Mouse (Mus musculus): Measurements from ENCODE around the gene Gmfg. TPM values are rescaled to one million over a fixed set of nuclear protein-coding genes. Genes with fewer than 3 reads are reported as not detected.

Gmfg gene
- polyA plus RNA-seq, 1 experiment from 2014 or later = 6.3 TPM

- no peak overlapping the region for H3K4me3 ChIP-seq
- H3K4me2 ChIP-seq (replicated peaks) = 0 out of 2 replicates have a peak overlapping the region, but pooled peaks have one; percentile 11
- H3K4me1 ChIP-seq = peaks cover 10% of the 10 kb centered on the region
- no peaks in the 10 kb centered on the region for H3K36me3 ChIP-seq
- no peak overlapping the region for H3K9ac ChIP-seq (replicated peaks)
- 0 out of 2 replicates have a peak overlapping the region, but pooled peaks have one; percentile 56 for H3K27ac ChIP-seq (replicated peaks)
- no peaks in the 10 kb centered on the region for H3K9me3 ChIP-seq
- H3K27me3 ChIP-seq = peaks cover 37% of the 10 kb centered on the region; the same call in 1 of the 2 replicates
- 27% methylated on average over 11 of the region's 11 CpGs for WGBS
- peak; percentile 77 for ATAC-seq (ENCODE audit: low FRiP score, low read depth)
These were observed 58.2 kb downstream of the Gmfg start for GRCm38 (mm10) chr7:28495426-28495825.

Other genes starting within 250 kb of the Gmfg start
- gene Eid2, start 169.6 kb upstream of the Gmfg start, polyA plus RNA-seq (2016; fragmentation: Nextera tagmentation; extraction: Ambion mirVana) = 5.7 and 7.3 TPM in 2 replicates
- 25.2 and 27.4 TPM in 2 replicates for gene Eid2b, start 159.7 kb upstream of the Gmfg start, polyA plus RNA-seq (2016; fragmentation: Nextera tagmentation; extraction: Ambion mirVana)
- 0.90 and 1.6 TPM in 2 replicates for gene Selenov, start 146.3 kb upstream of the Gmfg start, polyA plus RNA-seq (2016; fragmentation: Nextera tagmentation; extraction: Ambion mirVana)
- 86.8 and 91.4 TPM in 2 replicates for gene Dll3, start 135.2 kb upstream of the Gmfg start, polyA plus RNA-seq (2016; fragmentation: Nextera tagmentation; extraction: Ambion mirVana)
- 188 and 193 TPM in 2 replicates for gene Timm50, start 125.4 kb upstream of the Gmfg start, polyA plus RNA-seq (2016; fragmentation: Nextera tagmentation; extraction: Ambion mirVana)
- gene Supt5, start 98.7 kb upstream of the Gmfg start, polyA plus RNA-seq (2016; fragmentation: Nextera tagmentation; extraction: Ambion mirVana) = 105 and 107 TPM in 2 replicates
- gene Rps16, start 86.8 kb upstream of the Gmfg start, polyA plus RNA-seq (2016; fragmentation: Nextera tagmentation; extraction: Ambion mirVana) = 544 and 582 TPM in 2 replicates
- 71.6 and 78.6 TPM in 2 replicates for gene Plekhg2, start 64.8 kb upstream of the Gmfg start, polyA plus RNA-seq (2016; fragmentation: Nextera tagmentation; extraction: Ambion mirVana)
- gene Zfp36, start 57.2 kb upstream of the Gmfg start, polyA plus RNA-seq (2016; fragmentation: Nextera tagmentation; extraction: Ambion mirVana) = 4.9 and 5.4 TPM in 2 replicates
- 45.3 and 46.9 TPM in 2 replicates for gene Med29, start 44.7 kb upstream of the Gmfg start, polyA plus RNA-seq (2016; fragmentation: Nextera tagmentation; extraction: Ambion mirVana)
- gene Paf1, start 44.5 kb upstream of the Gmfg start, polyA plus RNA-seq (2016; fragmentation: Nextera tagmentation; extraction: Ambion mirVana) = 83.2 and 86.0 TPM in 2 replicates
- gene Lrfn1, start 14.5 kb downstream of the Gmfg start, polyA plus RNA-seq (2016; fragmentation: Nextera tagmentation; extraction: Ambion mirVana) = 9.2 and 13.9 TPM in 2 replicates
- not detected in 2 replicates for gene Ifnl2, start 73.0 kb downstream of the Gmfg start, polyA plus RNA-seq (2016; fragmentation: Nextera tagmentation; extraction: Ambion mirVana)
- gene Ifnl3, start 85.4 kb downstream of the Gmfg start, polyA plus RNA-seq (2016; fragmentation: Nextera tagmentation; extraction: Ambion mirVana) = not detected in 2 replicates
- not detected in 2 replicates for gene Sycn, start 103.4 kb downstream of the Gmfg start, polyA plus RNA-seq (2016; fragmentation: Nextera tagmentation; extraction: Ambion mirVana)
- gene Nccrp1, start 109.8 kb downstream of the Gmfg start, polyA plus RNA-seq (2016; fragmentation: Nextera tagmentation; extraction: Ambion mirVana) = not detected in 2 replicates
- gene Samd4b, start 160.7 kb downstream of the Gmfg start, polyA plus RNA-seq (2016; fragmentation: Nextera tagmentation; extraction: Ambion mirVana) = 34.1 and 34.8 TPM in 2 replicates
- 40.4 and 43.5 TPM in 2 replicates for gene Pak4, start 160.7 kb downstream of the Gmfg start, polyA plus RNA-seq (2016; fragmentation: Nextera tagmentation; extraction: Ambion mirVana)
- gene Acp7, start 193.9 kb downstream of the Gmfg start, polyA plus RNA-seq (2016; fragmentation: Nextera tagmentation; extraction: Ambion mirVana) = not detected in 2 replicates